Mouse (Mus musculus) stomach, postnatal 0 days (tissue): ENCODE measurements around the gene Ggt6. TPM values are rescaled to one million over a fixed set of nuclear protein-coding genes. Genes with fewer than 3 reads are reported as not detected.

ENCODE experiments used
- ATAC-seq: fragments of 200-750 bp; cut with Nextera tagmentation; 2 replicates; pipeline ENCODE4 v1.8.0; 2017; ENCODE audit not compliant: low FRiP score, low TSS enrichment
- DNase-seq: peaks from one replicate; pipeline ENCODE4 v3.0.0-alpha.2; 2016; ENCODE audit warnings: low spot score
- H3K27ac ChIP-seq: fragments of 300-500 bp; sonication (generic); replicated peaks from 2 replicates; pipeline ENCODE4 v1.5.1; 2014; ENCODE audit warnings: mild to moderate bottlenecking, control low read depth
- H3K27me3 ChIP-seq: fragments of 300-500 bp; sonication (generic); 2 replicates; pipeline ENCODE4 v1.6.1; 2014; ENCODE audit warnings: low read length; ENCODE audit not compliant: control insufficient read depth, insufficient read depth
- H3K36me3 ChIP-seq: fragments of 300-500 bp; sonication (generic); 2 replicates; pipeline ENCODE4 v1.6.1; 2014; ENCODE audit warnings: low read length, mixed read lengths; ENCODE audit not compliant: control insufficient read depth, insufficient read depth
- H3K4me1 ChIP-seq: fragments of 300-500 bp; sonication (generic); replicated peaks from 2 replicates; pipeline ENCODE4 v1.6.1; 2014; ENCODE audit warnings: antibody characterized with exemption; ENCODE audit not compliant: control insufficient read depth, insufficient read depth
- H3K4me2 ChIP-seq: fragments of 300-500 bp; sonication (generic); replicated peaks from 2 replicates; pipeline ENCODE4 v1.6.1; 2014; ENCODE audit warnings: low read depth, mild to moderate bottlenecking, control low read depth, moderate library complexity
- H3K4me3 ChIP-seq: fragments of 300-500 bp; sonication (generic); 2 replicates; pipeline ENCODE4 v1.5.1; 2014; ENCODE audit warnings: low read depth, low read length, control low read depth
- H3K9ac ChIP-seq: fragments of 300-500 bp; sonication (generic); 2 replicates; pipeline ENCODE4 v1.6.1; 2014; ENCODE audit warnings: mild to moderate bottlenecking, low read length, control low read depth, mixed read lengths
- H3K9me3 ChIP-seq: fragments of 300-500 bp; sonication (generic); 2 replicates; pipeline ENCODE4 v1.6.1; 2016; ENCODE audit warnings: low read length; ENCODE audit not compliant: control insufficient read depth
- CTCF ChIP-seq: IDR thresholded peaks from 2 replicates; pipeline ENCODE4 v1.5.1; 2016; ENCODE audit warnings: antibody characterized with exemption, low read depth, mild to moderate bottlenecking, moderate library complexity
- EP300 ChIP-seq: optimal IDR thresholded peaks from 2 replicates; pipeline ENCODE3; 2016; ENCODE audit warnings: antibody characterized with exemption
- WGBS: fragments of 180-500 bp; shearing (Covaris S2); extraction: QIAGEN DNeasy Blood & Tissue Kit; methylation state at CpG from one replicate; pipeline ENCODE4 v1.1.7; 2014; 5-methylcytosine and 5-hydroxymethylcytosine counted together
- polyA plus RNA-seq: library from polyadenylated mRNA; unstranded; fragments of >200 nt; fragmentation: Nextera tagmentation; extraction: Ambion mirVana; gene quantifications from 2 replicates; pipeline ENCODE4 v1.2.1, GENCODE M21; 2015

Gene Ggt6
- polyA plus RNA-seq, 1 experiment from 2014 or later, result 13.0 TPM

DNA sequence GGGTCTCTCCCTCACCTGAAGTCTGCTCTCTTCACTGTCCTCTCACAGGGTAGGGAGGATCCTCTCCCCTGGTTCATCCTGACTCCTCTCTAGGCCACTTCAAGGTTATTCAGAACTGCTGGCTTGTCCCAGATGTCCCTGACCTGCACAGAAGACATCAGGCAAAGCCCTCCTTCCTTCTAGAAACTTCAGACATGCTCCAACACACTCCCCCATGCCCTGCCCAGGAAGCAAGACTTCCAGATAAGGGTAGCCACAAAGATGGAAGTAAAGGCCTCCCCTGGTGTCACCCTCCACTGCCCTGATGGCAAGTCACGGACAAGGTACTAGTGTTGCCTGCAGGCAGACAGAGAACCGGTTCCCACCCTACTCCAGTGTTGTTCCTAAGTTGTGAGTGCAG lies 40.6 kb upstream of the Ggt6 start:
- Histone ChIP-seq H3K36me3 (no peaks in the 10 kb centered on the region; the same call in 1 of the 2 replicates), H3K4me2 (no peak overlapping the region), H3K4me1 (peaks cover 10% of the 10 kb centered on the region), H3K9ac (no peak overlapping the region), H3K27me3 (no peaks in the 10 kb centered on the region), H3K4me3 (no peak overlapping the region), H3K27ac (no peak overlapping the region), H3K9me3 (no peaks in the 10 kb centered on the region)
- TF ChIP-seq CTCF (no peak), EP300 (no peak)
- 67% methylated on average over 2 of the region's 2 CpGs for WGBS
- DNase-seq (no peak), ATAC-seq (no peak)

DNA sequence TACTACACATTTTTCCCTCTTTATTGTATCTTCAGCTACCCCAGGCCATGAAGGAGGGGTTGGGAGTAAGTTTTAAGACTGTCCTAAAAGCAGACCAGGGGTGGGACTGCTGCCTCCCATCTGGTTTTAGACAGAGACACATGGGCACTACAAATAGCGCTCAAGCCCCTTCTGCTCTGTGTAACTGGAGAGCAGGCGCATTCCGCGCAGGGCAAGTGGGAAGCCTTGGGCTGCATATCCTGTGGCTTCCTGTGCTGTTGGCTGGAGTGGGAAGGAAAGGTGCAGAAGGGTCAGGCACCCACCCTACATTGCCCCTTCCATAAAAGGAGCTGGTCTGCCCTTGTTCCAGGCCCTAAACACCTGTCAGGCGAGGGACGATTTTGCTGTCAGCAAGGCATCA lies 39.7 kb upstream of the Ggt6 start:
- Histone ChIP-seq H3K27me3 (no peaks in the 10 kb centered on the region), H3K27ac (no peak overlapping the region), H3K9ac (no peak overlapping the region), H3K9me3 (no peaks in the 10 kb centered on the region), H3K36me3 (no peaks in the 10 kb centered on the region; the same call in 1 of the 2 replicates), H3K4me3 (no peak overlapping the region), H3K4me1 (peaks cover 10% of the 10 kb centered on the region), H3K4me2 (no peak overlapping the region)
- WGBS, result 76% methylated on average over 6 of the region's 6 CpGs
- DNase-seq (no peak), ATAC-seq (no peak)
- TF ChIP-seq CTCF (no peak), EP300 (no peak)

GRCm38 (mm10) chr11:72396621-72397020 lies 38.7 kb upstream of the Ggt6 start:
- H3K4me3 ChIP-seq, result no peak overlapping the region
- no peak overlapping the region for H3K9ac ChIP-seq
- H3K9me3 ChIP-seq, result no peaks in the 10 kb centered on the region
- H3K4me1 ChIP-seq, result peaks cover 10% of the 10 kb centered on the region
- TF ChIP-seq CTCF (no peak), EP300 (no peak)
- H3K36me3 ChIP-seq, result no peaks in the 10 kb centered on the region; the same call in 1 of the 2 replicates
- H3K27ac ChIP-seq, result peak overlapping the region; percentile 56
- H3K4me2 ChIP-seq, result no peak overlapping the region
- peak; percentile 26 for DNase-seq
- WGBS, result 45% methylated on average over 7 of the region's 7 CpGs
- no peaks in the 10 kb centered on the region for H3K27me3 ChIP-seq
- peak; percentile 51 for ATAC-seq

GRCm38 (mm10) chr11:72397072-72397471 lies 38.3 kb upstream of the Ggt6 start:
- Histone ChIP-seq H3K4me3 (no peak overlapping the region), H3K27me3 (no peaks in the 10 kb centered on the region), H3K4me1 (peaks cover 10% of the 10 kb centered on the region), H3K9ac (no peak overlapping the region), H3K9me3 (no peaks in the 10 kb centered on the region), H3K4me2 (no peak overlapping the region), H3K27ac (peak overlapping the region; percentile 56), H3K36me3 (no peaks in the 10 kb centered on the region; the same call in 1 of the 2 replicates)
- DNase-seq (peak; percentile 39), ATAC-seq (peak; percentile 30; the same call in 1 of the 2 replicates)
- 29% methylated on average over 10 of the region's 10 CpGs for WGBS
- TF ChIP-seq CTCF (no peak), EP300 (no peak)

DNA sequence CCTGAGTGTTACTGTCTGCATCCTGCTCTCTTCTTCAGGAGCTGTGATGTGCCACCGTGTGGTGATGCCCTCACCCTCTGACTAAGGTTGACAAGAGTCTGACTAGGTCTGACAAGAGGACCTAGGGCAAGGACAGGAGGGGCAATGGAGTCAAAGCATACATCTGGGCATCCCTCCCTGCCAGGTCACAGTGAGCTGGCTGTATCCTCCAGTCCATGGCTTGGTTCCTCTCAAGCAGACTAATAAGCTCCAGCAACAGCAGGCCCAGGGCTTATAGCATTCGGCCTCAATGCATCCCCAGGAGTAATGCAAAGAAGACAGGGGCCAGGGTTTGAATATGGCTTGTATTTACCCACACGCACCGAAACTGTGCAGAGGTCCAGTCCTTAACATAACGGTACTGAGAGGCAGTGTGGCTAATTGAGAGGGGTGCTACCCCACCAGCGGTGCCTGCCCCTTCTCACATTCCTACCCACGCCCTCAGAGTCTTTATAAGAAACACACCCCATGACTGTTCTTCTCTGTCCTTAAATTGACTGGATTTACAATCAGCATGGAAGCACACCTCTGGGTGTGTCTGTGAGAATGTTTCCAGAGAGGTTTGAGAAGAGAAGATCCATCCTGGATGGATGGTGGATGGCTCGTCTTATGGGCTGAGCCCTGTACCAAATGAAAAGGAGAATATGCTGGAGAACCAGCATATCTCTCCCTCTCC lies 37.4 kb upstream of the Ggt6 start:
- ATAC-seq (no peak), DNase-seq (no peak)
- Histone ChIP-seq H3K36me3 (no peaks in the 10 kb centered on the region; the same call in 1 of the 2 replicates), H3K9me3 (no peaks in the 10 kb centered on the region), H3K27me3 (no peaks in the 10 kb centered on the region), H3K4me2 (no peak overlapping the region), H3K27ac (peak overlapping the region; percentile 56), H3K9ac (no peak overlapping the region), H3K4me1 (peaks cover 10% of the 10 kb centered on the region), H3K4me3 (no peak overlapping the region)
- TF ChIP-seq EP300, result no peak
- no peak for TF ChIP-seq CTCF
- 81% methylated on average over 8 of the region's 8 CpGs for WGBS

GRCm38 (mm10) chr11:72401068-72401467 lies 34.3 kb upstream of the Ggt6 start:
- DNase-seq, result no peak

More at GRCm38 (mm10) chr11:72401068-72401467, 34.3 kb upstream of the Ggt6 start:
- H3K9ac ChIP-seq, result no peak overlapping the region
- H3K36me3 ChIP-seq, result no peaks in the 10 kb centered on the region; the same call in none of the 2 replicates
- no peaks in the 10 kb centered on the region for H3K27me3 ChIP-seq
- no peaks in the 10 kb centered on the region for H3K9me3 ChIP-seq
- no peak for TF ChIP-seq CTCF
- TF ChIP-seq EP300, result no peak
- peaks cover 6% of the 10 kb centered on the region for H3K4me1 ChIP-seq
- no peak overlapping the region for H3K4me2 ChIP-seq
- ATAC-seq, result no peak
- H3K4me3 ChIP-seq, result no peak overlapping the region
- WGBS, result 89% methylated on average over 12 of the region's 12 CpGs
- H3K27ac ChIP-seq, result no peak overlapping the region
